Mouse (Mus musculus): ENCODE data around the gene Lcorl.

DNA sequence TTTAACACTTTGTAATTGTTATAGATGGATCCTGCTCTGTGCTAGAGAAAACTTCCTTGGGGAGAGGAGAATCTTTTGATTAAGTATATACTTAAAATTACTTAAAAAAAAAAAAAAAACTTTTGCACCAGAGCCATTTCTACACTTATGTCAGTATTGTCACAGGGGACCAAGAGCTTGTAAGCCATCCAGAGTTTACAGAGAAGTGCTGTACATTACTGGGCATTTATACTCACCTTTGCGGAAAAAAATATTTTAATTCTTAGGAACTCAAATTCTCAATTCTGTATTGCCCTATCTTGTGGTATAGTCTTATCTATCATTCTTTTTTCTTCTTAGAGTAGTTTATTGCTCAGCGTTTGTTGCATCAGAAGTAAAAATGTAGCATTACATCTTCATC is 953 bp upstream of the Lcorl start:
- no peak for TF ChIP-seq CTCF (IDR thresholded peaks at IDR 0.05; ENCODE audit: borderline replicate concordance, extremely low read depth, insufficient read depth, insufficient read length)
- TF ChIP-seq POLR2A (IDR thresholded peaks at IDR 0.05; ENCODE audit: borderline replicate concordance, extremely low read depth, insufficient read depth, insufficient read length, poor library complexity, severe bottlenecking): no peak

Data from brain, embryonic 14.5 days (tissue).